Mouse (Mus musculus): Measurements from ENCODE around the gene Ccdc58.

- TF ChIP-seq CTCF (IDR thresholded peaks at IDR 0.05; ENCODE audit: low read depth, low read length) (no peak), GATA1 (IDR thresholded peaks at IDR 0.05; ENCODE audit: borderline replicate concordance, low read length) (no peak), TAL1 (conservative IDR thresholded peaks at IDR 0.05; ENCODE audit: low read depth, low read length) (no peak), GATA2 (IDR thresholded peaks at IDR 0.05; ENCODE audit: borderline replicate concordance, low read depth, low read length) (no peak), POLR2AphosphoS5 (IDR thresholded peaks at IDR 0.05; ENCODE audit: insufficient replicate concordance, low read depth, low read length) (no peak)
Observed at GRCm38 (mm10) chr16:36089850-36090616, 18.5 kb downstream of the Ccdc58 start.
